Mouse (Mus musculus) limb, embryonic 12.5 days (tissue): ENCODE results near the gene Tyrobp. TPM values are rescaled to one million over a fixed set of nuclear protein-coding genes. Genes with fewer than 3 reads are reported as not detected.

Experiments
- ATAC-seq: fragments of 200-750 bp; cut with Nextera tagmentation; 2 replicates; pipeline ENCODE4 v1.8.0; 2017; ENCODE audit warnings: low read depth, moderate TSS enrichment; ENCODE audit not compliant: insufficient number of reproducible peaks, insufficient read depth, low FRiP score, low TSS enrichment
- H3K27ac ChIP-seq: fragments of 300-500 bp; sonication (generic); 2 replicates; pipeline ENCODE4 v1.5.1; 2016; ENCODE audit warnings: mild to moderate bottlenecking, moderate library complexity
- H3K27me3 ChIP-seq: fragments of 300-500 bp; sonication (generic); 2 replicates; pipeline ENCODE4 v1.6.1; 2016; ENCODE audit warnings: mild to moderate bottlenecking, moderate library complexity
- H3K36me3 ChIP-seq: fragments of 300-500 bp; sonication (generic); 2 replicates; pipeline ENCODE4 v1.6.1; 2016; ENCODE audit warnings: mild to moderate bottlenecking, moderate library complexity
- H3K4me1 ChIP-seq: fragments of 300-500 bp; sonication (generic); replicated peaks from 2 replicates; pipeline ENCODE4 v1.6.1; 2016
- H3K4me2 ChIP-seq: fragments of 300-500 bp; sonication (generic); 2 replicates; pipeline ENCODE4 v1.6.1; 2016; ENCODE audit warnings: mild to moderate bottlenecking, moderate library complexity
- H3K4me3 ChIP-seq: fragments of 300-500 bp; sonication (generic); replicated peaks from 2 replicates; pipeline ENCODE4 v1.5.1; 2016; ENCODE audit warnings: mild to moderate bottlenecking
- H3K9ac ChIP-seq: fragments of 300-500 bp; sonication (generic); replicated peaks from 2 replicates; pipeline ENCODE4 v1.6.1; 2016; ENCODE audit warnings: mild to moderate bottlenecking, moderate library complexity
- H3K9me3 ChIP-seq: fragments of 300-500 bp; sonication (generic); 2 replicates; pipeline ENCODE4 v1.6.1; 2016; ENCODE audit warnings: mild to moderate bottlenecking, moderate library complexity
- WGBS: fragments of 180-500 bp; shearing (Covaris S2); methylation state at CpG from one replicate; pipeline ENCODE4 v1.1.7; 2016; 5-methylcytosine and 5-hydroxymethylcytosine counted together
- polyA plus RNA-seq: library from polyadenylated mRNA; unstranded; fragments of >200 nt; fragmentation: Nextera tagmentation; extraction: Ambion mirVana; gene quantifications from 2 replicates; pipeline ENCODE4 v1.2.1, GENCODE M21; 2016

Tyrobp gene
- polyA plus RNA-seq, 1 experiment from 2014 or later = 14.1 TPM

DNA sequence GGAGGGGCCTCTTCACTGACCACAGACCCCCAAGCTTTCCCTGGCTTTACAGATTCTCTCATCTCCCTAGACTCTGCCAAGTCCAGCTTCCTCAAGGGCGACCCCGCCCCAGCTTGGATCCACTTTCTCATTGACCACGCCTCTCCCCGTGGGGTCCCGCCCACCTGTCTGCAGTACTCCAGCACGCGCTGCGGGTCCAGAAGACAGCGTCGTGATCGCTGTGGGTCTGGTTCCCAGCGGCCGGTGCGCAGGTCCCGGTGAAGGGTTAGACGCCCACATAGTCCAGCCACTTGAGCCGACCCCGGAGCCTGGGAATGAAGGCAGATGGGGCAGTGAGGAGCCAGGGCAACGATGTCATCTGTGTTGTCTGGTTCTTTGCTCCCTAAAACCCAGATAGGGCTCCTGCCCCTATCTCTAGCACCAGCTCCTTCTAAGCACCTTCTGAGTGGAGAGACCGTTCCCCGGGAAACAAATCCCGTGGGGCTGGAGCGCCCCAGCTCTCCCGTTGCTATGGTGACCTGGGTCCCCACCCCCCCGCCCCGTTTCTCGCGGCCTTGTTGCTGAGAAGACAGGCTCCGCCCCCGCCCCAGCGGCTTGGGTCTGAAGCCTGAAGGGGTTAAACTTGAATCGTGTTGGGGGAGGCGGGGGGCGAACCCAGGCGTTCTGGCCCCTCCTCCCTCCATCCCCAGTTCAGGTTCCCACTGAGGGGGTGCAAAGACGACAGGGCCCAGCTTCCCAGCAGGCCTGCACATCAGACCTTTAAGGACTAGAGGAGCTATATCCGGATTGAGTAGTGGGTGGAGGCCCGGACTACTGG lies 30.8 kb downstream of the Tyrobp start:
- peak overlapping the region; percentile 80 for H3K4me2 ChIP-seq
- peak overlapping the region; percentile 71 for H3K9ac ChIP-seq
- H3K36me3 ChIP-seq = peaks cover 18% of the 10 kb centered on the region
- H3K9me3 ChIP-seq = 0 out of 2 replicates have a peak, but pooled peaks cover 8% of the 10 kb centered on the region
- peak; percentile 10; the same call in 1 of the 2 replicates for ATAC-seq
- H3K27ac ChIP-seq = no peak overlapping the region
- peaks cover 79% of the 10 kb centered on the region for H3K27me3 ChIP-seq
- peak overlapping the region; percentile 73 for H3K4me3 ChIP-seq
- H3K4me1 ChIP-seq = peaks cover 10% of the 10 kb centered on the region
- under 1% methylated on average over 38 of the region's 38 CpGs for WGBS

DNA sequence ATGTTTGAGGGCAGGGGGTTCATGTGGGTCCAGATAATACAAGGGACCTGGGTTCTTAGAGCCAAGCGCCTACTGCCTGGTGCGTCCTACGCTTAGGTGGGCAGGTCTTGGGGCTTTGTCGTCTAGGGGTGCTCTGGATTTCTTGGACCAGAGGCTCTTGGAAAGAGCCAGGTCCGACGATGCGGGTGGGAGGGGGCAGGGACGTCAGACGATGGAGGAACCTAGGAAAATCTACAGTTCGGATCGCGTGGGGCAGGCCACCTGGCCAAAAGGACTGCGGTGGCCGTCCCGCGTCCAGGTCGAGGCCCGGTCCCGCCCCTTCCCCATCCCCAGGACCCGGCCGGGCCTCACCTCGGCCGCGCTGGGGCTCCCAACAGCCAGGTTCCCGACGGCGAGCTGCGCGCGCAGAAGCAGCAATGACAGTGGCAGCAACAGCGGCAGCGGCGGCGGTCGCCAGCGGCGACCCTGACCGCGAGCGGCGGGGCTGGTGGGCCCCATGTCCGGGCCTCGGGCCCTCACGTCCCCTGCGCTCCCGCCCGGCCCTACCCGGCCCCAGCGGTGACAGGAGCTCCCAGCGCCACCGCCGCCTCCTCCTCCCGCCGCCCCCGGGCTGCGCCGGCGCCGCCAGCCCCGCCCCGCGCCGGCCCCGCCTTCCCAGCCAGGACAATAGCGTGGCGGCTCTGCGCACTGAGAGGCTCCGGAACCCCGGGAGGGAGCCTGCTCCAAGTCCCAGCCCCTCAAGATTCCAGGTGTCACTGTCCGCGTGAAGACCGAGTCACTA lies 31.6 kb downstream of the Tyrobp start, which contains the start of gene Aplp1:
Aplp1 (minus strand) TSS at position 565 of the 781 bp plus-strand sequence.
- Histone ChIP-seq H3K27me3 (peaks cover 79% of the 10 kb centered on the region), H3K4me3 (peak within 1 kb of the TSS; percentile 73), H3K36me3 (peaks cover 11% of the 10 kb centered on the region), H3K27ac (0 out of 2 replicates have a peak within 1 kb of the TSS, but pooled peaks have one; percentile 4), H3K4me2 (peak within 1 kb of the TSS; percentile 80), H3K9ac (peak within 1 kb of the TSS; percentile 71), H3K4me1 (peaks cover 10% of the 10 kb centered on the region), H3K9me3 (0 out of 2 replicates have a peak, but pooled peaks cover 8% of the 10 kb centered on the region)
- ATAC-seq = peak; percentile 76; the same call in 1 of the 2 replicates
- under 1% methylated on average over 50 of the region's 72 CpGs for WGBS

DNA sequence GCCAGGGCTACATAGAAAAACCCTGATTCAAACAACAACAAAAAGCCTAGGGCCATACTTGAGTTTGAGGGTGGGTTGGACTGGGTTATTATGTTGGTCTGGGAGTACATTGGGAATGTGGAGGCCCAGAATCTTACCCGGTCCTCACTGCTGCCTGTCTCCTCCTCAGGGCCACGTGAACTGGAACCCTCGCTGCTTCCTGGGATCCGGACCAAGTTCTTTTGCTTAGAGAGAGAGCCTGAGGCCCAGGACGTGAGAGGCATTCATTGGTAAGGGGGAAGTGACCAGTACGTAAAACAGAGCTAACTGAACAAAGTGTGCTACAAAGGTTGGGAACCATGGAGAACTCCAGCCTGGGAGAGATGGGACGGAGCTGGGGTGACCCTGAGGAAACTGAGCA lies 36.7 kb downstream of the Tyrobp start:
- Histone ChIP-seq H3K9ac (no peak overlapping the region), H3K4me3 (no peak overlapping the region), H3K27ac (no peak overlapping the region), H3K27me3 (peaks cover 85% of the 10 kb centered on the region), H3K36me3 (no peaks in the 10 kb centered on the region), H3K4me2 (no peak overlapping the region), H3K9me3 (0 out of 2 replicates have a peak, but pooled peaks cover 8% of the 10 kb centered on the region), H3K4me1 (no peaks in the 10 kb centered on the region)
- ATAC-seq = no peak
- WGBS = 65% methylated on average over 7 of the region's 7 CpGs

DNA sequence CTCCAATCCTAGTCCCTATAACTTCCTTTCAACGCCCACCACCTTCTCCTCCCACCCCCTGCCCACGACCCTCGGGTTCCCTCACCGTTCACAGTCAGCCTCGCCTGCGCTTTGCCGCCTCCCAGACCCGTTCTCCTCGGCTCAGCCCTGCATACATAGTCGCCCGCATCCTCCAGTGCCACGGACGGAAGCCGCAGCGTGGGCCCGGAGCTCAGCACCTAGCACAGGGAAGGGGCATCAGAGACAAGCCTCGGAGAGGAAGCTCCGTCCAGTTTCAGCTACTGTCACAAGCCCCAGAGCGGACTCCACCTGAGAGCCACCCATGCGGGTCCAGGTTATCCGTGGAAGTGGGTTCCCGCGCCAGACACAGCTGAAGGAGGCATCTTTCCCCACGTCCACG lies 39.8 kb downstream of the Tyrobp start:
- Histone ChIP-seq H3K27ac (no peak overlapping the region), H3K9ac (no peak overlapping the region), H3K4me1 (peaks cover 14% of the 10 kb centered on the region), H3K36me3 (no peaks in the 10 kb centered on the region), H3K4me2 (no peak overlapping the region), H3K27me3 (peaks cover 92% of the 10 kb centered on the region), H3K9me3 (no peaks in the 10 kb centered on the region; the same call in 1 of the 2 replicates), H3K4me3 (no peak overlapping the region)
- WGBS = 15% methylated on average over 25 of the region's 25 CpGs
- ATAC-seq = no peak

DNA sequence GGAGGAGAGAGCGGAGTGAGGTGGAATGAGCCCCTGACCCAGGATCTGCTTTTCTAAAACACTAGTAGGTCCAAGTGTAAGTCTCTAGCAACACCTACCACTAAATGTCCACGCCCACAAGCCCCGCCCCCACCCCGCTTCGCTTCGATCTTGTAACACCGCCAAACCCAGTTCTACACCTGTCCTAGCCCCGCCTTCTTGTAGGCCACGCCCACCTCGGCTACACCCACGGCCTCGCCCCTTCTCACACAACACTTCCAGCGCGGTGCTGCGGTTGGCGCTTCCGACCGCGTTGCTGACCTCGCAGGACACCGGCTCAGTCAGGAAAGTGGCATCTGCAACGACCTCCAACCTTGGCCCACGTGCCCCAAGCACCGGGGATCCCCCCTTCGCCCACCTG lies 40.2 kb downstream of the Tyrobp start:
- Histone ChIP-seq H3K4me3 (no peak overlapping the region), H3K9me3 (no peaks in the 10 kb centered on the region; the same call in 1 of the 2 replicates), H3K27me3 (peaks cover 93% of the 10 kb centered on the region), H3K36me3 (no peaks in the 10 kb centered on the region), H3K27ac (no peak overlapping the region), H3K9ac (no peak overlapping the region), H3K4me2 (no peak overlapping the region), H3K4me1 (peaks cover 14% of the 10 kb centered on the region)
- no peak for ATAC-seq
- WGBS = 2% methylated on average over 25 of the region's 25 CpGs

DNA sequence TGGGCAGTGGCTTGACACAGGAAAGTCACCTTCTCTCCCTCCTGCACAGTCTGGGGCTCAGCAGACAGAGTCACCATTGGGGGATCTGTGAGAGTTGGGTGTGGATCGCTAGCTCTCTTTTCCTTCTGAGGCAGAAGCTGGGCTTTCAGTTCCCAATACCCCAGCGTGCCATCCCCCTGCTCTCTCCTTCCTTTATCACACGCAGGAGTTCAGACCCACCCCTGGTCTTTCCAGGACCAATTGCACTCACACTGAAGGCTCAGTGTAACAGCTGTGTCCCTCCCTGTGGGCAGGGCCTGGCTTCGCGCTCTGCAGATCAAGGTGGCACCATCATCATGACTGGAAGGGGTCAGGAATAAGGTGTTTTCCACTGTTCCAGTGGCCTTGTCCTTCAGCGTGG lies 40.7 kb downstream of the Tyrobp start:
- 10% methylated on average over 6 of the region's 6 CpGs for WGBS

DNA sequence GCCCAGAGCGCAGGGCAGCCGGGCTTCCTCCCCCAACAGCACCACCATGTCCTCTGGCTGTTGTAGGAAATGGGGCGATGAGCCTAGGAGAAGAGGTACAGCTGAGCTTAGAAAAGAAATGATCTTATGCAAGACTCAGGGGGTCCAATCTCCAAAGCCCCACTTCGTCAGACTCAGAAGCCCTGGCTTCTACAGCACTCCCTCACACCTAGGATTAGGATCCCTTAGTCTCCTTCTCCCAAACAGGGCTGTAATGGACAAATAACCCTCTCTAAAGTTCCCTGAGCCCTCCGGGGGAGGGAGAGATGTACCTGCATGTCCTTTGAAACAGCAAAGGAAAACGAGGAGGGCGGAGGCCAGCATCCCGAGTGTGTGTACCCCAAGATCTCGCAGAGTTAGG lies 42.9 kb downstream of the Tyrobp start:
- 2% methylated on average over 9 of the region's 9 CpGs for WGBS
- Histone ChIP-seq H3K4me3 (peak overlapping the region; percentile 22; the same call in 1 of the 2 replicates), H3K9me3 (no peaks in the 10 kb centered on the region; the same call in 1 of the 2 replicates), H3K27me3 (peaks cover 98% of the 10 kb centered on the region), H3K36me3 (no peaks in the 10 kb centered on the region), H3K9ac (no peak overlapping the region), H3K4me2 (peak overlapping the region; percentile 36; the same call in 1 of the 2 replicates), H3K27ac (no peak overlapping the region), H3K4me1 (peaks cover 14% of the 10 kb centered on the region)
- no peak for ATAC-seq

More for the DNA sequence above, 40.7 kb downstream of the Tyrobp start:
- ATAC-seq = no peak
- Histone ChIP-seq H3K27me3 (peaks cover 94% of the 10 kb centered on the region), H3K36me3 (no peaks in the 10 kb centered on the region), H3K27ac (no peak overlapping the region), H3K9me3 (no peaks in the 10 kb centered on the region; the same call in 1 of the 2 replicates), H3K9ac (no peak overlapping the region), H3K4me3 (no peak overlapping the region), H3K4me1 (peaks cover 14% of the 10 kb centered on the region), H3K4me2 (no peak overlapping the region)

DNA sequence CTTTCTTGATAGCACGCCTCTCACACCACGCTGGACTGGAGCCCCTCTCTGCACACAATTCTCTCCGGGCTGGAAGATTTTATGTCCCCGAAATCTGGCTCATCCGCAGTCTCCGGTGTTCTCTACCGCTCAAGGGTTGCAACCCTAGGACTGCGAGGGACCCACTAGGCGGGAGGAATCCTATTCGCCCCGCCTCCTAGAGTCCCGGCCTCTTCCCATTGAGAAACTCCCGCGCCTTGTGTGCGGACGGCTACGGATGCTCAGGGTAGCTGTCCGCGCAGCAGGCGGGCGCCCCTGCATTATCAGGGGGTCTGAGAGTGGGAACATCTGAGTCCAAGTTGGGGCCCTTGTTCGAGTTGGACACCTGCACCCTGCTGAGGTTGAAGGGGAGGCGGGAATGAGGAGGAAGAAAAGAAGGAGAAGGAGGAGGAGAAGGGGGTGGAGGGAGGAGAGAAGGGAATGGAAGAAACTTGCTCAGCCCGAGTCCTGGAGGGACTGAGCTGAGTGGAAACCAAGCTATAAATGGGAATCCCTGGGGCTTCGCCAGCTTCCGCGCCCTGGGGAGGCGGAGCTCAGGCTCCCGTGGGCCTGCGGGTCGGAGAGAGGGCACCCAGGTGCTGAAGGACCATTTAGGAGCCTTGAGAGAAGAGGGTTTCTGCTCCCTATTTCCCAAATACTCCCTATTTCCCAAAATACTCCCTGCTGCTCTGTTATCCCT lies 43.5 kb downstream of the Tyrobp start:
- H3K4me2 ChIP-seq = peak overlapping the region; percentile 36
- peak overlapping the region; percentile 22; the same call in 1 of the 2 replicates for H3K4me3 ChIP-seq
- peaks cover 97% of the 10 kb centered on the region for H3K27me3 ChIP-seq
- no peaks in the 10 kb centered on the region for H3K36me3 ChIP-seq
- peaks cover 14% of the 10 kb centered on the region for H3K4me1 ChIP-seq
- H3K9ac ChIP-seq = no peak overlapping the region
- no peaks in the 10 kb centered on the region; the same call in 1 of the 2 replicates for H3K9me3 ChIP-seq
- WGBS = under 1% methylated on average over 31 of the region's 31 CpGs
- 0 out of 2 replicates have a peak, but pooled peaks have one; percentile 22 for ATAC-seq
- H3K27ac ChIP-seq = no peak overlapping the region

DNA sequence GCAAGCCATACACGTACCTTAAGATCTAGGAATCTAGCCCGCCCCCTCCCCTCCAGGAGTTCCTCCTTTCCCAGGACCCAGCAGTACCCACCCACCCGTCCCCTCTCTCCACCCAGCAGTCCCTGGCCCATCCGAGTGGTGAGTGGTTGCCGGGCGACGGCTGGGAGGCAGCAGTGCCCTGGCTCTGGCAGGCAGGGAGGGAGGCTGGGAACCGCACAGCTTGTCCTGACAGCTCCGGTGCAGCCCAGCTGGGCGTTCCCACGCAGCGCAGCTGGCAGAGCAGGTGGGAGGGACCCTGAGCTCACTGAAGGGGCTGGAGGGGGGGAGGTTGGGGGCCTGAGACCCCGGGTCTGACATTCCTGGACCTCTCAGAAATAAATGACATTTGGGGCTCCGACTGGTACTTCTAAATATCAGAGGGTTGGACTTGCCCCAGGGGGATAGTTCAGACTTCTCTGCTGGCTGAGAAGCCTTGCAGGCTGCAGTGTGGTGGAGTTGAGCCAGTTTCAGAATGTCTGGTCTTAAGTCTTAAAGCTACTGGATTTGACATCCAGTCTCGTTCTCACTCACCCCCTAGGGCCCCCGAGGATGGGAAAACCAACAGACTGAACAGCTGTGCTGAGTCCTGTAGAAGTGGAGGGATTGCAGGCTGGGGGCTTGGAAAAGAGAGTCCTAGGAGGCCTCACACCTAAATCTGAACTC lies 44.2 kb downstream of the Tyrobp start, which contains the start of the genes Kirrel2 and Nphs1:
Kirrel2 (minus strand) TSS at position 62 of the 702 bp plus-strand sequence.
Nphs1 (plus strand) TSS at position 687 of the 702 bp plus-strand sequence.
- ATAC-seq = peak; percentile 39; the same call in 1 of the 2 replicates
- Histone ChIP-seq H3K27ac (no peak within 1 kb of the TSS), H3K4me2 (peak within 1 kb of the TSS; percentile 36), H3K36me3 (no peaks in the 10 kb centered on the region), H3K4me3 (peak within 1 kb of the TSS; percentile 22; the same call in 1 of the 2 replicates), H3K4me1 (peaks cover 14% of the 10 kb centered on the region), H3K9ac (no peak within 1 kb of the TSS), H3K9me3 (no peaks in the 10 kb centered on the region; the same call in 1 of the 2 replicates), H3K27me3 (peaks cover 98% of the 10 kb centered on the region)
- 3% methylated on average over 15 of the region's 16 CpGs for WGBS

DNA sequence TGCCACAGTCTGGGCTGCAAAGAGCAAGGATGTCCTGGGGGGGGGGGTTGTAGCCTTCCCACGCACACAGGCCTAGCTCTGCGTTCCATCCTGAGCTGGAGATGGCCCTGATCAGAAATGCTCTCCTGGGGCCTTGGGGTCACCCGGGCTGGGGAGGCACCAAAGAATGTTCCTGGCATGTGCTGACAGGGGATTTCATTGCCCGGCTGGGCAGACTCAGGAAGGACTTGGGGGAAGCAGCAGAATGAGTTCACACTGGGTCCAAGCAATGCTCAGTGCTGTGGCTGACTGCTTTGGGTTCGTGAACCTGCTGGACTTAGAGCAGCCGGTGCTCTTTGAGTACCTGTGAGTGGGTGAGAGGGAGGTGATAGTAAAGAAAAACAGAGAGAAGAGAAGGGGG lies 45.9 kb downstream of the Tyrobp start:
- no peak for ATAC-seq
- H3K4me3 ChIP-seq = no peak overlapping the region
- WGBS = 41% methylated on average over 6 of the region's 6 CpGs
- H3K36me3 ChIP-seq = no peaks in the 10 kb centered on the region
- H3K27ac ChIP-seq = no peak overlapping the region
- peaks cover 97% of the 10 kb centered on the region for H3K27me3 ChIP-seq
- H3K9ac ChIP-seq = no peak overlapping the region
- no peak overlapping the region for H3K4me2 ChIP-seq
- H3K9me3 ChIP-seq = no peaks in the 10 kb centered on the region; the same call in 1 of the 2 replicates
- peaks cover 14% of the 10 kb centered on the region for H3K4me1 ChIP-seq
